Mouse (Mus musculus) CH12.LX (cell line): ENCODE measurements around the gene Ctrl. TPM values are rescaled to one million over a fixed set of nuclear protein-coding genes. Genes with fewer than 3 reads are reported as not detected.

Experiments
- DNase-seq: peaks from one replicate; pipeline ENCODE4 v3.0.0-alpha.2; 2013; ENCODE audit errors: extremely low read depth
- H3K27ac ChIP-seq: 2 replicates; pipeline ENCODE4 v1.5.1; 2012; ENCODE audit warnings: low read depth, mild to moderate bottlenecking, control low read depth, moderate library complexity; ENCODE audit not compliant: insufficient read depth
- H3K27me3 ChIP-seq: replicated peaks from 2 replicates; pipeline ENCODE3; 2012; ENCODE audit warnings: inconsistent platforms
- H3K36me3 ChIP-seq, 2 experiments: replicated peaks in 1 of 2; 2 replicates each; pipeline versions ENCODE3 to v1.6.1; 2012; ENCODE audit warnings: inconsistent platforms in 1 of 2, low read length in 1 of 2, mild to moderate bottlenecking in 1 of 2, mixed read lengths in 1 of 2, moderate library complexity in 1 of 2; ENCODE audit not compliant: control insufficient read depth in 1 of 2, insufficient read depth in 1 of 2
- H3K4me1 ChIP-seq, 2 experiments: 2 replicates each; pipeline ENCODE4 v1.6.1; 2012; ENCODE audit warnings: inconsistent platforms in 1 of 2, moderate library complexity in 1 of 2; ENCODE audit not compliant: insufficient read depth in 2 of 2, control insufficient read depth in 1 of 2
- H3K4me2 ChIP-seq: 2 replicates; pipeline ENCODE4 v1.6.1; 2012; ENCODE audit warnings: low read depth, mild to moderate bottlenecking, control low read depth; ENCODE audit not compliant: poor library complexity, insufficient read depth, severe bottlenecking
- H3K4me3 ChIP-seq, 3 experiments: fragments of 150-350 bp in 1 of 3; sonication (generic) in 1 of 3; replicated peaks in 1 of 3; 2 replicates each; pipeline versions ENCODE3 to v1.5.1; 2011 to 2012; ENCODE audit warnings: low read depth in 2 of 3, low read length in 2 of 3, mild to moderate bottlenecking in 2 of 3, moderate library complexity in 2 of 3, control low read depth in 1 of 3, improper control_type of control experiment in 1 of 3, inconsistent platforms in 1 of 3, mixed read lengths in 1 of 3; ENCODE audit not compliant: poor library complexity in 1 of 3
- H3K79me2 ChIP-seq: replicated peaks from 2 replicates; pipeline ENCODE4 v1.6.1; 2012; ENCODE audit warnings: mild to moderate bottlenecking, moderate library complexity; ENCODE audit not compliant: control insufficient read depth, poor library complexity, insufficient read depth, severe bottlenecking; ENCODE audit errors: extremely low read depth
- H3K9ac ChIP-seq: 2 replicates; pipeline ENCODE4 v1.6.1; 2012; ENCODE audit warnings: low read depth, mild to moderate bottlenecking, control low read depth, moderate library complexity; ENCODE audit not compliant: insufficient read depth
- H3K9me3 ChIP-seq: replicated peaks from 2 replicates; pipeline ENCODE3; 2012; ENCODE audit warnings: low read length, inconsistent platforms, mixed read lengths
- CHD1 ChIP-seq: IDR thresholded peaks from 2 replicates; pipeline ENCODE4 v1.6.1; 2012; ENCODE audit warnings: low read depth, low read length, improper control_type of control experiment, inconsistent platforms
- CTCF ChIP-seq, 2 experiments: IDR thresholded peaks in 1 of 2; conservative IDR thresholded peaks in 1 of 2; 2 replicates each; pipeline ENCODE4 v1.5.1; 2011 to 2012; ENCODE audit warnings: low read depth in 2 of 2, low read length in 2 of 2, improper control_type of control experiment in 1 of 2, inconsistent platforms in 1 of 2, mild to moderate bottlenecking in 1 of 2, moderate library complexity in 1 of 2
- GABPA ChIP-seq: IDR thresholded peaks from 2 replicates; pipeline ENCODE4 v1.6.1; 2012; ENCODE audit warnings: low read depth, low read length, improper control_type of control experiment, inconsistent platforms; ENCODE audit not compliant: insufficient replicate concordance
- HCFC1 ChIP-seq: IDR thresholded peaks from 2 replicates; pipeline ENCODE4 v1.6.1; 2012; ENCODE audit warnings: low read depth, mild to moderate bottlenecking, inconsistent platforms, low read length, improper control_type of control experiment
- JUN ChIP-seq: IDR thresholded peaks from 2 replicates; pipeline ENCODE4 v1.6.1; 2011; ENCODE audit warnings: low read depth, mild to moderate bottlenecking, low read length, improper control_type of control experiment, moderate library complexity; ENCODE audit not compliant: insufficient read depth
- JUND ChIP-seq: conservative IDR thresholded peaks from 2 replicates; pipeline ENCODE4 v1.6.1; 2011; ENCODE audit warnings: low read depth, low read length, improper control_type of control experiment
- KAT2A ChIP-seq: IDR thresholded peaks from 2 replicates; pipeline ENCODE4 v1.6.1; 2012; ENCODE audit warnings: low read length, improper control_type of control experiment, inconsistent platforms; ENCODE audit not compliant: insufficient replicate concordance
- MAFK ChIP-seq: IDR thresholded peaks from 2 replicates; pipeline ENCODE4 v1.6.1; 2011; ENCODE audit warnings: low read length, improper control_type of control experiment; ENCODE audit not compliant: insufficient replicate concordance
- MXI1 ChIP-seq: IDR thresholded peaks from 2 replicates; pipeline ENCODE4 v1.6.1; 2011; ENCODE audit warnings: mild to moderate bottlenecking, low read depth, low read length, improper control_type of control experiment
- NELFE ChIP-seq: IDR thresholded peaks from 2 replicates; pipeline ENCODE4 v1.6.1; 2011; ENCODE audit warnings: low read depth, low read length, improper control_type of control experiment
- PAX5 ChIP-seq: IDR thresholded peaks from 2 replicates; pipeline ENCODE4 v1.6.1; 2012; ENCODE audit warnings: low read length, inconsistent platforms, mixed read lengths
- POLR2A ChIP-seq: IDR thresholded peaks from 2 replicates; pipeline ENCODE4 v1.6.1; 2011; ENCODE audit warnings: low read depth, mild to moderate bottlenecking, improper control_type of control experiment, low read length
- RAD21 ChIP-seq: IDR thresholded peaks from 2 replicates; pipeline ENCODE4 v1.6.1; 2011; ENCODE audit warnings: low read depth, mild to moderate bottlenecking, low read length, improper control_type of control experiment, moderate library complexity
- SIN3A ChIP-seq: IDR thresholded peaks from 2 replicates; pipeline ENCODE4 v1.6.1; 2012; ENCODE audit warnings: low read length, improper control_type of control experiment, inconsistent platforms
- ZC3H11A ChIP-seq: IDR thresholded peaks from 2 replicates; pipeline ENCODE4 v1.6.1; 2012; ENCODE audit warnings: low read depth, mild to moderate bottlenecking, inconsistent platforms, low read length, improper control_type of control experiment
- ZKSCAN1 ChIP-seq: IDR thresholded peaks from 2 replicates; pipeline ENCODE4 v1.6.1; 2012; ENCODE audit warnings: low read depth, inconsistent platforms, low read length, improper control_type of control experiment, borderline replicate concordance
- ZMIZ1 ChIP-seq: IDR thresholded peaks from 2 replicates; pipeline ENCODE4 v1.6.1; 2012; ENCODE audit warnings: low read depth, mild to moderate bottlenecking, inconsistent platforms, low read length, improper control_type of control experiment
- ZNF384 ChIP-seq: IDR thresholded peaks from 2 replicates; pipeline ENCODE4 v1.6.1; 2012; ENCODE audit warnings: low read depth, low read length, improper control_type of control experiment, inconsistent platforms
- dilution Hi-C: fragments of 300-500 bp; cut with MboI; formaldehyde crosslinking; loops from 2 replicates; pipeline ENCODE4 v1.14.3; 2020; ENCODE audit warnings: low sequenced_read_pairs; ENCODE audit not compliant: extremely low pct_unique_long_range_greater_than_20kb, extremely low pct_ligation_motif_present
- in situ Hi-C: fragments of 300-500 bp; cut with MboI; formaldehyde crosslinking; loops from 3 replicates; pipeline ENCODE4 v1.14.3; 2019; ENCODE audit warnings: low sequenced_read_pairs, low pct_ligation_motif_present, low pct_unique_long_range_greater_than_20kb, mixed read lengths
- polyA plus RNA-seq: library from polyadenylated mRNA; unstranded; fragments of >175 nt; gene quantifications from 2 replicates; pipeline ENCODE4 v1.2.1, GENCODE M21; 2012; ENCODE audit warnings: low read depth; ENCODE audit not compliant: insufficient read length
- total RNA-seq, 2 experiments: library from RNA; depleted of rRNA; stranded (reverse); fragments of 300-350 nt in 1 of 2; fragments of >200 nt in 1 of 2; gene quantifications; 2 replicates each; pipeline ENCODE4 v1.2.3; 2012 to 2014

The Ctrl gene
- total and polyA plus RNA-seq, 3 experiments: 1.3 to 5.3 (median 2.0) TPM

DNA sequence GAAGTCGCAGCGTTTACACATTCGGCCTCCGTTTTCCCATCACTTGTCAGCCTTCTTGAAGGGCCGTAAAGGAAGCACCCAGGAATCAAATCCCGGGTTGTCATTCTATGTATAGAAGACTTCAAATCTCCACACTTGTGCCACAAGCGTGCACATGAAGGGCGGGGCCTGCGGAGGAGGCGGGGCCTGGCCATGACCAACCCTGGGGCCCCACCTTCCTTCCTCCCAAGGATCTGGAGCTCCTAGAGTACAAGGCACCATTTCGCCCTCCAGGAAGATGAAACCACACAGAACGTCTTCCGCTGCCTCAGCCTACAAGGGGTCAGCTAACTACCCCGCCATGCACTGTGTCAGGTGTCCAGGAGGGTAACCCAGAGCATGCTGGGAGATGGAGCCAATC, 27.4 kb upstream of the Ctrl start:
- peaks cover 6 to 14% of the 10 kb centered on the region in 2 experiments for H3K4me1 ChIP-seq

DNA sequence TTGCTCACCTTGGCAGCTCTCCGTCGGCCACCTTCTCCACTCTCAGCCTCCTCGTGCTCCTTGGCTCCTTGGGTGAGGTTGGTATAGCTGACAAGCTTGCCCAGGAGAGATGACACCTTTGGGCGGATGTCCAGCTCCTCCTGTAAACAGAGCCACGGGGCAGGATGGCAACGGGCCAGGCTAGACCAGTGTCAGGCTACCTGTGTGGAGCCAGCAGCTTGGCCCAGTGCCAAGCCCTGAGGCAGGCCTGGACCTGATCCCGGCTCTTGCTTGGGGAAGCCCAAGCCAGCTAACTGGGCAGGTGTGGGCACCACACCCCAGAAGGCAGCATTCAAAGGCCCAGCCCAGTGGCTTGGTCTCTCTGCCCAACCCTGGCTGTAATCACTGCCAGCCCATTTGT, 25.7 kb upstream of the Ctrl start:
- no peaks in the 10 kb centered on the region for H3K9me3 ChIP-seq
- no peak overlapping the region for H3K9ac ChIP-seq
- no peak for TF ChIP-seq ZKSCAN1
- TF ChIP-seq MXI1: no peak
- no peak for TF ChIP-seq ZNF384
- TF ChIP-seq KAT2A: no peak
- TF ChIP-seq HCFC1: no peak
- no peak for TF ChIP-seq PAX5
- TF ChIP-seq MAFK: no peak
- TF ChIP-seq JUN: no peak
- no peak for TF ChIP-seq GABPA
- TF ChIP-seq JUND: no peak
- no peak for TF ChIP-seq ZMIZ1
- no peak for TF ChIP-seq CTCF (conservative IDR thresholded peaks at IDR 0.05 in 1 of 2, IDR thresholded peaks at IDR 0.05 in 1 of 2; ENCODE audit: low read depth in 2 of 2, low read length in 2 of 2)
- TF ChIP-seq RAD21: no peak
- no peak for TF ChIP-seq SIN3A
- no peak for TF ChIP-seq NELFE
- TF ChIP-seq, all 38 proteins: peak for 0
- Histone ChIP-seq H3K79me2 (no peaks in the 10 kb centered on the region), H3K27ac (no peak overlapping the region), H3K4me3 (no peak overlapping the region), H3K36me3 (peaks cover 5 to 48% of the 10 kb centered on the region in 2 experiments), H3K4me2 (no peak overlapping the region), H3K27me3 (no peaks in the 10 kb centered on the region), H3K4me1 (peaks cover 0 to 5% of the 10 kb centered on the region in 2 experiments; a peak in 1 of 4 replicates)
- dilution Hi-C loops (no loop called here), in situ Hi-C loops (no loop called here)
- DNase-seq: no peak

More for the DNA sequence above, 27.4 kb upstream of the Ctrl start:
- peaks cover 2 to 35% of the 10 kb centered on the region in 2 experiments for H3K36me3 ChIP-seq
- H3K79me2 ChIP-seq: no peaks in the 10 kb centered on the region
- H3K27me3 ChIP-seq: peaks cover 1% of the 10 kb centered on the region
- no peak for TF ChIP-seq POLR2A
- H3K9ac ChIP-seq: no peak overlapping the region
- in situ Hi-C loops (no loop called here), dilution Hi-C loops (no loop called here)
- no peak for DNase-seq
- H3K27ac ChIP-seq: no peak overlapping the region
- no peaks in the 10 kb centered on the region for H3K9me3 ChIP-seq
- H3K4me2 ChIP-seq: no peak overlapping the region
- no peak overlapping the region for H3K4me3 ChIP-seq

DNA sequence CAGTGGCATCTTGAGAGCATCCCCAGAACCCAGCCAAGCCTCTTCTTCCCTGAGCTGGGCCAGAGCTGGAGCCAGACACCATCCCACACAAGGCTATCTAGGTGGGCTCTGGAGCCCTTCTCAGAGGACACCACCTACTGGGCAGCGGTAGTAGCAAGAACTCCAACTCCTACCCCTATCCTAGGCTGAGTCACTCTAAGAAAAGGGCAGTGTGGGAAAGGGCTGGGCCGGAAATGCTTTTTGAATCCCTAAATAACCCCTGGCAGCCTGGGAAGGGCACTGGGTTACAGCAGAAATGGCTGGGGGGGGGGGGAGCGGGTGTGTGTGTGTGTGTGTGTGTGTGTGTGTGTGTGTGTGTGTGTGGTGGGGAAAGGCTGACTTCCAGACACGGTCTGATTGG, 24.2 kb upstream of the Ctrl start:
- Histone ChIP-seq H3K27ac (no peak overlapping the region), H3K79me2 (no peaks in the 10 kb centered on the region), H3K4me1 (peaks cover 0 to 7% of the 10 kb centered on the region in 2 experiments; a peak in 2 of 4 replicates), H3K9ac (no peak overlapping the region), H3K4me3 (no peak overlapping the region), H3K9me3 (no peaks in the 10 kb centered on the region), H3K36me3 (peaks cover 5 to 59% of the 10 kb centered on the region in 2 experiments), H3K4me2 (no peak overlapping the region), H3K27me3 (no peaks in the 10 kb centered on the region)
- no peak for TF ChIP-seq CHD1
- no peak for TF ChIP-seq ZC3H11A
- TF ChIP-seq JUND: no peak
- no peak for DNase-seq
- dilution Hi-C loops (no loop called here), in situ Hi-C loops (no loop called here)
